Mouse (Mus musculus): ENCODE results near the gene Mindy3. TPM values are rescaled to one million over a fixed set of nuclear protein-coding genes. Genes with fewer than 3 reads are reported as not detected.

Gene Mindy3
- polyA plus RNA-seq, 1 experiment from 2014 or later, result 28.0 TPM

DNA sequence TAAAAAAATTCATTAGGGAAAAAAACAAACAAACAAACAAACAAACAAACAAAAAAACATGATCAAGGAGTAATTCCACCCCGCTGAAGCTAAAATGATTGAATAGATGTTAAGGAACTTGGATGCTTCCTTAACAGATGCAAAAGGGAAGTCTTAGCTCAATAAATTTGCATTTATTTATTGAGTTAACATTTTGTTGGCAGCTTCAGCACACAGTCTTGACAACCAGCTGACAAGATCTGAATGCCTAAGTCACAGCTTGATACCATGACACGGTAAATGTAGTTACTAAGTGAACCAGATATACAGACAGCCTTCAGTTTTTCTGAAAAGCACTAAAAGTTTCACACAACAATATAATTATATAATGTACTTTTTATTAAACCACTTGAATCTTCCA, 89.7 kb downstream of the Mindy3 start:
- Histone ChIP-seq H3K27me3 (ENCODE audit: control insufficient read depth, insufficient read depth, low read length) (no peaks in the 10 kb centered on the region), H3K4me2 (ENCODE audit: low read length) (no peak overlapping the region), H3K9me3 (ENCODE audit: control insufficient read depth, low read length) (no peaks in the 10 kb centered on the region), H3K27ac (replicated peaks in 1 of 2; ENCODE audit: control insufficient read depth in 1 of 2, insufficient read depth in 1 of 2, low read depth in 2 of 2, low read length in 2 of 2) (no peak overlapping the region), H3K4me1 (ENCODE audit: control insufficient read depth in 2 of 2, insufficient read depth in 2 of 2, low read length in 2 of 2) (peaks cover 8 to 13% of the 10 kb centered on the region in 2 experiments), H3K36me3 (ENCODE audit: control insufficient read depth, insufficient read depth, low read length) (no peaks in the 10 kb centered on the region), H3K4me3 (ENCODE audit: control insufficient read depth in 1 of 2, insufficient read depth in 1 of 2, low read depth in 1 of 2, low read length in 2 of 2) (no peak overlapping the region), H3K9ac (ENCODE audit: low read length) (no peak overlapping the region)
- ATAC-seq (ENCODE audit: insufficient number of reproducible peaks, insufficient read depth, low FRiP score, low read depth), result no peak
- WGBS, result 72% methylated on average over 2 of the region's 2 CpGs

- Histone ChIP-seq H3K36me3 (ENCODE audit: control insufficient read depth, insufficient read depth, low read length) (no peaks in the 10 kb centered on the region), H3K9ac (ENCODE audit: low read length) (no peak overlapping the region), H3K4me2 (ENCODE audit: low read length) (no peak overlapping the region), H3K4me1 (ENCODE audit: control insufficient read depth in 2 of 2, insufficient read depth in 2 of 2, low read length in 2 of 2) (peaks cover 8 to 13% of the 10 kb centered on the region in 2 experiments), H3K4me3 (ENCODE audit: control insufficient read depth in 1 of 2, insufficient read depth in 1 of 2, low read depth in 1 of 2, low read length in 2 of 2) (no peak overlapping the region), H3K27ac (replicated peaks in 1 of 2; ENCODE audit: control insufficient read depth in 1 of 2, insufficient read depth in 1 of 2, low read depth in 2 of 2, low read length in 2 of 2) (peak overlapping the region in 1 of 2 experiments; percentile 4; a peak in 1 of 4 replicates), H3K9me3 (ENCODE audit: control insufficient read depth, low read length) (no peaks in the 10 kb centered on the region), H3K27me3 (ENCODE audit: control insufficient read depth, insufficient read depth, low read length) (no peaks in the 10 kb centered on the region)
- ATAC-seq (ENCODE audit: insufficient number of reproducible peaks, insufficient read depth, low FRiP score, low read depth), result no peak
- WGBS, result 39% methylated on average over 5 of the region's 5 CpGs
Measured at GRCm38 (mm10) chr2:12329068-12329407, 90.2 kb downstream of the Mindy3 start.

DNA sequence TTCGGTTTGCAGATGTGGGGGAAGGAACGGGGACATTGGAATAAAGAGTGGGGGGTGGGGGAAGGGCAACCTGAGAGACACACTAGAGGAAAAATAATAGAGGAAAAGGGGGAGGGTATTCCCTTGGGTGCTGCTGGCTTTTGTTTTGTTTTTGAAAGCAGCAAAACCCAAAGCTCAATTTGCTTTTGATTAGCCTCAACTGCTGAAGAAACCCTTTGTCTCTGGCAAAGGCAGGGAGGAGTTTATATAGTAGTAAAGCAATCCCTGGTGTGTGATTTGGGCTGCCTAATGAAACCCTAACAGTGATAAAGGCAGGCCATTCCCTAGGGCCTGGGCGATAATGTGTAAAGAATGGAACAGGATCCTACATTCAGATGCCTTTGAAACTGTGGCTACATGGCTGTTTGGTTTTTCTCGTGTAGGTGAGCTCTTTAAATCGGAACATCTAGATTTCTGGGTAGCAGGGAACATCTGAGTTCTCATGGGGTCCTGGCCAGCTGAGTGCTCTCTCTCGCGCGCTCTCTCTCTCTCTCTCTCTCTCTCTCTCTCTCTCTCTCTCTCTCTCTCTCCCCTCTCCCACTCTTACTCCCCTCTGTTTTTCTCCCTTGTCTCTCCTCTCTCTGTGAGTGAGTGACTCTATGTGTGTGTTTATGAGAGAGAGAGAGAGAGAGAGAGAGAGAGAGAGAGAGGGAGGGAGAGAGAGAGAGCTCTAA, 90.8 kb downstream of the Mindy3 start:
- no peak for ATAC-seq (ENCODE audit: insufficient number of reproducible peaks, insufficient read depth, low FRiP score, low read depth)
- WGBS, result 39% methylated on average over 8 of the region's 8 CpGs
- Histone ChIP-seq H3K4me1 (ENCODE audit: control insufficient read depth in 2 of 2, insufficient read depth in 2 of 2, low read length in 2 of 2) (peaks cover 8 to 13% of the 10 kb centered on the region in 2 experiments), H3K9ac (ENCODE audit: low read length) (no peak overlapping the region), H3K27me3 (ENCODE audit: control insufficient read depth, insufficient read depth, low read length) (no peaks in the 10 kb centered on the region), H3K4me3 (ENCODE audit: control insufficient read depth in 1 of 2, insufficient read depth in 1 of 2, low read depth in 1 of 2, low read length in 2 of 2) (no peak overlapping the region), H3K27ac (replicated peaks in 1 of 2; ENCODE audit: control insufficient read depth in 1 of 2, insufficient read depth in 1 of 2, low read depth in 2 of 2, low read length in 2 of 2) (peak overlapping the region in 1 of 2 experiments; percentile 4; a peak in 2 of 4 replicates), H3K9me3 (ENCODE audit: control insufficient read depth, low read length) (no peaks in the 10 kb centered on the region), H3K4me2 (ENCODE audit: low read length) (peak overlapping the region; percentile 68), H3K36me3 (ENCODE audit: control insufficient read depth, insufficient read depth, low read length) (no peaks in the 10 kb centered on the region)

DNA sequence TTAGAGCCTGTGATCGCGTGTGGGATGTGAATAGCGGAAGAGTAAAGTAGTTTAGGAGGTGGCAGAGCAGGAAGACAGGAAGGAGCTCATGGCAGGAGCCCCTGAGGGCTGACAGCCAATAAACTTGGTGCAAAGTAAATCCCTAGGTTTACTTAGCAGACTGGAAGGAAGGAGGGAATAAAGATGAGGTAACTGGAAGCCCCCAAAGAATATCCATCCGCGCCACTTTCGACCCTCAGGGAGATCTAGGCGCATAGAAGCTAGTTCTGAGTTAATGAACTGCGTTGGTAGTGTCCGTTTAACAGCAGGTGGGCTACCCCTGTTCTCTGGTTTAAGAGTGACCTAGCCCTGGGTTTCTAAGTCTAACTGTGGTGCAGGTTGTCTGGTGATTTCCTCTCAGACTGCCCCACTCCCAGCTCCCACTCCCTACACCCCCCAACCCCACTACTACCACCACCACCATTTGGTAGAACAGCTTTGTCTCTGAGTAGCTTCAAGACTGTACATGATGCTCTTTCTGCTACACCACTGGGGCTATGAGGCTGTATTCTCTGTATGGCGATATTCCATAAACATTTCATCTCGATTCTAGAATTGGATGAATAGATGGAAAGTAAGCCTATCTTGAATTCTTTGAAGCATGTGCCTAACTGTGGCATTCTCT, 91.4 kb downstream of the Mindy3 start:
- ATAC-seq (ENCODE audit: insufficient number of reproducible peaks, insufficient read depth, low FRiP score, low read depth), result no peak
- H3K4me3 ChIP-seq (ENCODE audit: control insufficient read depth in 1 of 2, insufficient read depth in 1 of 2, low read depth in 1 of 2, low read length in 2 of 2), result peak overlapping the region in 1 of 2 experiments; percentile 35; a peak in 2 of 4 replicates
- peak overlapping the region; percentile 68 for H3K4me2 ChIP-seq (ENCODE audit: low read length)
- WGBS, result 54% methylated on average over 11 of the region's 11 CpGs
- 0 out of 4 replicates have a peak overlapping the region, but pooled peaks of 1 of the 2 experiments have one; percentile 12 for H3K27ac ChIP-seq (replicated peaks in 1 of 2; ENCODE audit: control insufficient read depth in 1 of 2, insufficient read depth in 1 of 2, low read depth in 2 of 2, low read length in 2 of 2)
- no peaks in the 10 kb centered on the region for H3K36me3 ChIP-seq (ENCODE audit: control insufficient read depth, insufficient read depth, low read length)
- H3K27me3 ChIP-seq (ENCODE audit: control insufficient read depth, insufficient read depth, low read length), result no peaks in the 10 kb centered on the region
- no peaks in the 10 kb centered on the region for H3K9me3 ChIP-seq (ENCODE audit: control insufficient read depth, low read length)
- peak overlapping the region; percentile 50; the same call in 1 of the 2 replicates for H3K9ac ChIP-seq (ENCODE audit: low read length)
- H3K4me1 ChIP-seq (ENCODE audit: control insufficient read depth in 2 of 2, insufficient read depth in 2 of 2, low read length in 2 of 2), result peaks cover 8 to 13% of the 10 kb centered on the region in 2 experiments

GRCm38 (mm10) chr2:12327216-12327615, 92.1 kb downstream of the Mindy3 start:
- Histone ChIP-seq H3K9me3 (ENCODE audit: control insufficient read depth, low read length) (no peaks in the 10 kb centered on the region), H3K9ac (ENCODE audit: low read length) (peak overlapping the region; percentile 50; the same call in 1 of the 2 replicates), H3K27ac (replicated peaks in 1 of 2; ENCODE audit: control insufficient read depth in 1 of 2, insufficient read depth in 1 of 2, low read depth in 2 of 2, low read length in 2 of 2) (peak overlapping the region in 1 of 2 experiments; percentile 12; a peak in 1 of 4 replicates), H3K4me3 (ENCODE audit: control insufficient read depth in 1 of 2, insufficient read depth in 1 of 2, low read depth in 1 of 2, low read length in 2 of 2) (peak overlapping the region; percentile 35 to 47), H3K4me2 (ENCODE audit: low read length) (peak overlapping the region; percentile 68), H3K36me3 (ENCODE audit: control insufficient read depth, insufficient read depth, low read length) (no peaks in the 10 kb centered on the region), H3K27me3 (ENCODE audit: control insufficient read depth, insufficient read depth, low read length) (no peaks in the 10 kb centered on the region), H3K4me1 (ENCODE audit: control insufficient read depth in 2 of 2, insufficient read depth in 2 of 2, low read length in 2 of 2) (peaks cover 8 to 13% of the 10 kb centered on the region in 2 experiments)
- WGBS, result 13% methylated on average over 10 of the region's 10 CpGs
- no peak for ATAC-seq (ENCODE audit: insufficient number of reproducible peaks, insufficient read depth, low FRiP score, low read depth)

GRCm38 (mm10) chr2:12325868-12326267, 93.4 kb downstream of the Mindy3 start:
- Histone ChIP-seq H3K9me3 (ENCODE audit: control insufficient read depth, low read length) (no peaks in the 10 kb centered on the region), H3K9ac (ENCODE audit: low read length) (no peak overlapping the region), H3K27me3 (ENCODE audit: control insufficient read depth, insufficient read depth, low read length) (no peaks in the 10 kb centered on the region), H3K27ac (replicated peaks in 1 of 2; ENCODE audit: control insufficient read depth in 1 of 2, insufficient read depth in 1 of 2, low read depth in 2 of 2, low read length in 2 of 2) (peak overlapping the region; percentile 35 to 49; a peak in 3 of 4 replicates), H3K4me2 (ENCODE audit: low read length) (no peak overlapping the region), H3K36me3 (ENCODE audit: control insufficient read depth, insufficient read depth, low read length) (no peaks in the 10 kb centered on the region), H3K4me3 (ENCODE audit: control insufficient read depth in 1 of 2, insufficient read depth in 1 of 2, low read depth in 1 of 2, low read length in 2 of 2) (no peak overlapping the region), H3K4me1 (ENCODE audit: control insufficient read depth in 2 of 2, insufficient read depth in 2 of 2, low read length in 2 of 2) (peaks cover 8 to 16% of the 10 kb centered on the region in 2 experiments)
- no peak for ATAC-seq (ENCODE audit: insufficient number of reproducible peaks, insufficient read depth, low FRiP score, low read depth)
- WGBS, result 76% methylated on average over 2 of the region's 2 CpGs

GRCm38 (mm10) chr2:12325417-12325816, 93.9 kb downstream of the Mindy3 start:
- 43% methylated on average over 6 of the region's 6 CpGs for WGBS
- peak; percentile 79 for ATAC-seq (ENCODE audit: insufficient number of reproducible peaks, insufficient read depth, low FRiP score, low read depth)
- peak overlapping the region; percentile 49 to 60; a peak in 3 of 4 replicates for H3K27ac ChIP-seq (replicated peaks in 1 of 2; ENCODE audit: control insufficient read depth in 1 of 2, insufficient read depth in 1 of 2, low read depth in 2 of 2, low read length in 2 of 2)

More at GRCm38 (mm10) chr2:12325417-12325816, 93.9 kb downstream of the Mindy3 start:
- H3K36me3 ChIP-seq (ENCODE audit: control insufficient read depth, insufficient read depth, low read length), result no peaks in the 10 kb centered on the region
- H3K9ac ChIP-seq (ENCODE audit: low read length), result no peak overlapping the region
- peaks cover 8 to 18% of the 10 kb centered on the region in 2 experiments for H3K4me1 ChIP-seq (ENCODE audit: control insufficient read depth in 2 of 2, insufficient read depth in 2 of 2, low read length in 2 of 2)
- no peaks in the 10 kb centered on the region for H3K9me3 ChIP-seq (ENCODE audit: control insufficient read depth, low read length)
- H3K4me3 ChIP-seq (ENCODE audit: control insufficient read depth in 1 of 2, insufficient read depth in 1 of 2, low read depth in 1 of 2, low read length in 2 of 2), result no peak overlapping the region
- no peak overlapping the region for H3K4me2 ChIP-seq (ENCODE audit: low read length)
- H3K27me3 ChIP-seq (ENCODE audit: control insufficient read depth, insufficient read depth, low read length), result no peaks in the 10 kb centered on the region

Data from heart, embryonic 14.5 days (tissue).